Mouse (Mus musculus) lung, adult 2 months (tissue): ENCODE results near the gene Asb7.

Experiments used
- CTCF ChIP-seq: fragments of 200-500 bp; IDR thresholded peaks from 2 replicates; pipeline ENCODE4 v1.5.1; 2011; ENCODE audit warnings: mild to moderate bottlenecking, low read length, control low read depth; ENCODE audit not compliant: insufficient read depth
- POLR2A ChIP-seq: fragments of 200-500 bp; IDR thresholded peaks from 2 replicates; pipeline ENCODE4 v1.6.1; 2011; ENCODE audit warnings: low read depth, mild to moderate bottlenecking, control low read depth, low read length, borderline replicate concordance; ENCODE audit errors: extremely low read depth

GRCm38 (mm10) chr7:66702721-66703120 lies 13.3 kb upstream of the Asb7 start:
- TF ChIP-seq CTCF, result no peak
- no peak for TF ChIP-seq POLR2A
